Mouse (Mus musculus): ENCODE data around the gene Pstk. TPM values are rescaled to one million over a fixed set of nuclear protein-coding genes. Genes with fewer than 3 reads are reported as not detected.
"Not testable (repeated sequence)": the region's sequence is repeated elsewhere in the genome, so short reads cannot be mapped to it uniquely, and the experiment has no call there.

The Pstk gene
- total RNA-seq, 2 experiments from 2014 or later: 30.7 to 34.8 TPM

GRCm38 (mm10) chr7:131410416-131411058 lies 39.6 kb downstream of the Pstk start, which contains the start of the genes Ikzf5 and Acadsb:
Gene Ikzf5 (minus strand): TSS chr7:131410521.
Gene Acadsb (plus strand): TSS chr7:131410601.
- intact Hi-C loops (cut with DNase I; ENCODE audit: low total_unique reads): no loop called here
- peak; percentile 99 for DNase-seq

GRCm38 (mm10) chr7:131411221-131411940 lies 40.4 kb downstream of the Pstk start:
- intact Hi-C loops (cut with DNase I; ENCODE audit: low total_unique reads): no loop called here
- DNase-seq: peak; percentile 12

GRCm38 (mm10) chr7:131411941-131412270 lies 41.0 kb downstream of the Pstk start:
- no peak for DNase-seq
- intact Hi-C loops (cut with DNase I; ENCODE audit: low total_unique reads): no loop called here

GRCm38 (mm10) chr7:131416742-131417141 lies 45.8 kb downstream of the Pstk start:
- intact Hi-C loops (cut with DNase I; ENCODE audit: low total_unique reads); DNase-seq: not testable (repeated sequence)

GRCm38 (mm10) chr7:131417605-131418004 lies 46.7 kb downstream of the Pstk start:
- DNase-seq: no peak

GRCm38 (mm10) chr7:131424912-131425311 lies 54.0 kb downstream of the Pstk start:
- DNase-seq: no peak
- intact Hi-C loops (cut with DNase I; ENCODE audit: low total_unique reads): no loop called here

More at GRCm38 (mm10) chr7:131417605-131418004, 46.7 kb downstream of the Pstk start:
- intact Hi-C loops (cut with DNase I; ENCODE audit: low total_unique reads): no loop called here

- intact Hi-C loops (cut with DNase I; ENCODE audit: low total_unique reads): no loop called here
These were observed 56.4 kb downstream of the Pstk start for GRCm38 (mm10) chr7:131427331-131427730.

GRCm38 (mm10) chr7:131432244-131432643 lies 61.3 kb downstream of the Pstk start:
- DNase-seq: no peak
- intact Hi-C loops (cut with DNase I; ENCODE audit: low total_unique reads): loop anchor here (5.0 kb wide), 1 partner anchor 450 kb away; no protein-coding TSS in a partner anchor

More at GRCm38 (mm10) chr7:131427331-131427730, 56.4 kb downstream of the Pstk start:
- DNase-seq: no peak

GRCm38 (mm10) chr7:131434276-131434675 lies 63.3 kb downstream of the Pstk start:
- DNase-seq: no peak
- intact Hi-C loops (cut with DNase I; ENCODE audit: low total_unique reads): loop anchor here (5.0 kb wide), 1 partner anchor 448 kb away; no protein-coding TSS in a partner anchor

GRCm38 (mm10) chr7:131437051-131437450 lies 66.1 kb downstream of the Pstk start:
- no peak for DNase-seq
- intact Hi-C loops (cut with DNase I; ENCODE audit: low total_unique reads): no loop called here

Other genes with a start within 250 kb of the Pstk start
- gene 4933402N03Rik, start 224.8 kb upstream of the Pstk start, total RNA-seq (2021): not detected
- gene 5430419D17Rik, start 196.7 kb upstream of the Pstk start, total RNA-seq (2021): not detected
- not detected for gene Cuzd1, start 48.8 kb upstream of the Pstk start, total RNA-seq (2021)
- not detected for gene Fam24b, start 41.6 kb upstream of the Pstk start, total RNA-seq (2021)
- not detected for gene Fam24a, start 37.3 kb upstream of the Pstk start, total RNA-seq (2021)
- gene 2310057M21Rik, start 8.4 kb upstream of the Pstk start, total RNA-seq (2021): 10 to 100 TPM; 13.2 to 14.0 TPM
- 10 to 100 TPM; 20.1 to 25.2 TPM for gene Ikzf5, start 39.4 kb downstream of the Pstk start, total RNA-seq (2021)
- 10 to 100 TPM; 79.4 to 89.0 TPM for gene Acadsb, start 39.5 kb downstream of the Pstk start, total RNA-seq (2021)
- not detected for gene Hmx3, start 171.7 kb downstream of the Pstk start, total RNA-seq (2021)
- gene Hmx2, start 177.6 kb downstream of the Pstk start, total RNA-seq (2021): not detected
- gene Bub3, start 189.1 kb downstream of the Pstk start, total RNA-seq (2021): 10 to 100 TPM; 31.4 to 32.3 TPM

All from gastrocnemius, postnatal 14 days (tissue).